Mouse (Mus musculus) CH12.LX (cell line): Measurements from ENCODE around the gene Krtap1-3. TPM values are rescaled to one million over a fixed set of nuclear protein-coding genes. Genes with fewer than 3 reads are reported as not detected.

Source experiments
- DNase-seq: peaks from one replicate; pipeline ENCODE4 v3.0.0-alpha.2; 2013; ENCODE audit errors: extremely low read depth
- H3K27ac ChIP-seq: 2 replicates; pipeline ENCODE4 v1.5.1; 2012; ENCODE audit warnings: low read depth, mild to moderate bottlenecking, control low read depth, moderate library complexity; ENCODE audit not compliant: insufficient read depth
- H3K27me3 ChIP-seq: replicated peaks from 2 replicates; pipeline ENCODE3; 2012; ENCODE audit warnings: inconsistent platforms
- H3K36me3 ChIP-seq, 2 experiments: replicated peaks in 1 of 2; 2 replicates each; pipeline versions ENCODE3 to v1.6.1; 2012; ENCODE audit warnings: inconsistent platforms in 1 of 2, low read length in 1 of 2, mild to moderate bottlenecking in 1 of 2, mixed read lengths in 1 of 2, moderate library complexity in 1 of 2; ENCODE audit not compliant: control insufficient read depth in 1 of 2, insufficient read depth in 1 of 2
- H3K4me1 ChIP-seq, 2 experiments: 2 replicates each; pipeline ENCODE4 v1.6.1; 2012; ENCODE audit warnings: inconsistent platforms in 1 of 2, moderate library complexity in 1 of 2; ENCODE audit not compliant: insufficient read depth in 2 of 2, control insufficient read depth in 1 of 2
- H3K4me2 ChIP-seq: 2 replicates; pipeline ENCODE4 v1.6.1; 2012; ENCODE audit warnings: low read depth, mild to moderate bottlenecking, control low read depth; ENCODE audit not compliant: poor library complexity, insufficient read depth, severe bottlenecking
- H3K4me3 ChIP-seq, 3 experiments: fragments of 150-350 bp in 1 of 3; sonication (generic) in 1 of 3; replicated peaks in 1 of 3; 2 replicates each; pipeline versions ENCODE3 to v1.5.1; 2011 to 2012; ENCODE audit warnings: low read depth in 2 of 3, low read length in 2 of 3, mild to moderate bottlenecking in 2 of 3, moderate library complexity in 2 of 3, control low read depth in 1 of 3, improper control_type of control experiment in 1 of 3, inconsistent platforms in 1 of 3, mixed read lengths in 1 of 3; ENCODE audit not compliant: poor library complexity in 1 of 3
- H3K79me2 ChIP-seq: replicated peaks from 2 replicates; pipeline ENCODE4 v1.6.1; 2012; ENCODE audit warnings: mild to moderate bottlenecking, moderate library complexity; ENCODE audit not compliant: control insufficient read depth, poor library complexity, insufficient read depth, severe bottlenecking; ENCODE audit errors: extremely low read depth
- H3K9ac ChIP-seq: 2 replicates; pipeline ENCODE4 v1.6.1; 2012; ENCODE audit warnings: low read depth, mild to moderate bottlenecking, control low read depth, moderate library complexity; ENCODE audit not compliant: insufficient read depth
- H3K9me3 ChIP-seq: replicated peaks from 2 replicates; pipeline ENCODE3; 2012; ENCODE audit warnings: low read length, inconsistent platforms, mixed read lengths
- BHLHE40 ChIP-seq: IDR thresholded peaks from 2 replicates; pipeline ENCODE4 v1.6.1; 2011; ENCODE audit warnings: mild to moderate bottlenecking, low read depth, low read length, improper control_type of control experiment
- CHD2 ChIP-seq: IDR thresholded peaks from 2 replicates; pipeline ENCODE4 v1.6.1; 2011; ENCODE audit warnings: low read length, improper control_type of control experiment
- CTCF ChIP-seq, 2 experiments: IDR thresholded peaks in 1 of 2; conservative IDR thresholded peaks in 1 of 2; 2 replicates each; pipeline ENCODE4 v1.5.1; 2011 to 2012; ENCODE audit warnings: low read depth in 2 of 2, low read length in 2 of 2, improper control_type of control experiment in 1 of 2, inconsistent platforms in 1 of 2, mild to moderate bottlenecking in 1 of 2, moderate library complexity in 1 of 2
- ELF1 ChIP-seq: IDR thresholded peaks from 2 replicates; pipeline ENCODE4 v1.6.1; 2014; ENCODE audit warnings: low read depth, mild to moderate bottlenecking, inconsistent platforms, low read length, improper control_type of control experiment
- GABPA ChIP-seq: IDR thresholded peaks from 2 replicates; pipeline ENCODE4 v1.6.1; 2012; ENCODE audit warnings: low read depth, low read length, improper control_type of control experiment, inconsistent platforms; ENCODE audit not compliant: insufficient replicate concordance
- HCFC1 ChIP-seq: IDR thresholded peaks from 2 replicates; pipeline ENCODE4 v1.6.1; 2012; ENCODE audit warnings: low read depth, mild to moderate bottlenecking, inconsistent platforms, low read length, improper control_type of control experiment
- JUN ChIP-seq: IDR thresholded peaks from 2 replicates; pipeline ENCODE4 v1.6.1; 2011; ENCODE audit warnings: low read depth, mild to moderate bottlenecking, low read length, improper control_type of control experiment, moderate library complexity; ENCODE audit not compliant: insufficient read depth
- JUND ChIP-seq: conservative IDR thresholded peaks from 2 replicates; pipeline ENCODE4 v1.6.1; 2011; ENCODE audit warnings: low read depth, low read length, improper control_type of control experiment
- KAT2A ChIP-seq: IDR thresholded peaks from 2 replicates; pipeline ENCODE4 v1.6.1; 2012; ENCODE audit warnings: low read length, improper control_type of control experiment, inconsistent platforms; ENCODE audit not compliant: insufficient replicate concordance
- MAFK ChIP-seq: IDR thresholded peaks from 2 replicates; pipeline ENCODE4 v1.6.1; 2011; ENCODE audit warnings: low read length, improper control_type of control experiment; ENCODE audit not compliant: insufficient replicate concordance
- MAX ChIP-seq: IDR thresholded peaks from 2 replicates; pipeline ENCODE4 v1.6.1; 2011; ENCODE audit warnings: low read length, improper control_type of control experiment
- MYC ChIP-seq: IDR thresholded peaks from 2 replicates; pipeline ENCODE4 v1.6.1; 2011; ENCODE audit warnings: low read depth, mild to moderate bottlenecking, improper control_type of control experiment, low read length
- NELFE ChIP-seq: IDR thresholded peaks from 2 replicates; pipeline ENCODE4 v1.6.1; 2011; ENCODE audit warnings: low read depth, low read length, improper control_type of control experiment
- NRF1 ChIP-seq: IDR thresholded peaks from 2 replicates; pipeline ENCODE4 v1.6.1; 2014; ENCODE audit warnings: low read depth, mild to moderate bottlenecking, inconsistent platforms, low read length, improper control_type of control experiment, moderate library complexity
- PAX5 ChIP-seq: IDR thresholded peaks from 2 replicates; pipeline ENCODE4 v1.6.1; 2012; ENCODE audit warnings: low read length, inconsistent platforms, mixed read lengths
- SMC3 ChIP-seq: IDR thresholded peaks from 2 replicates; pipeline ENCODE4 v1.6.1; 2011; ENCODE audit warnings: low read depth, low read length, improper control_type of control experiment
- TBP ChIP-seq: conservative IDR thresholded peaks from 2 replicates; pipeline ENCODE4 v1.6.1; 2011; ENCODE audit warnings: low read depth, low read length, improper control_type of control experiment
- TCF12 ChIP-seq: IDR thresholded peaks from 2 replicates; pipeline ENCODE4 v1.6.1; 2014; ENCODE audit warnings: low read depth, mild to moderate bottlenecking, inconsistent platforms, low read length, improper control_type of control experiment
- USF1 ChIP-seq: IDR thresholded peaks from 2 replicates; pipeline ENCODE4 v1.6.1; 2014; ENCODE audit warnings: low read depth, mild to moderate bottlenecking, inconsistent platforms, low read length, improper control_type of control experiment
- USF2 ChIP-seq: conservative IDR thresholded peaks from 2 replicates; pipeline ENCODE4 v1.6.1; 2011; ENCODE audit warnings: low read depth, low read length, improper control_type of control experiment
- ZKSCAN1 ChIP-seq: IDR thresholded peaks from 2 replicates; pipeline ENCODE4 v1.6.1; 2012; ENCODE audit warnings: low read depth, inconsistent platforms, low read length, improper control_type of control experiment, borderline replicate concordance
- ZMIZ1 ChIP-seq: IDR thresholded peaks from 2 replicates; pipeline ENCODE4 v1.6.1; 2012; ENCODE audit warnings: low read depth, mild to moderate bottlenecking, inconsistent platforms, low read length, improper control_type of control experiment
- ZNF384 ChIP-seq: IDR thresholded peaks from 2 replicates; pipeline ENCODE4 v1.6.1; 2012; ENCODE audit warnings: low read depth, low read length, improper control_type of control experiment, inconsistent platforms
- dilution Hi-C: fragments of 300-500 bp; cut with MboI; formaldehyde crosslinking; loops from 2 replicates; pipeline ENCODE4 v1.14.3; 2020; ENCODE audit warnings: low sequenced_read_pairs; ENCODE audit not compliant: extremely low pct_unique_long_range_greater_than_20kb, extremely low pct_ligation_motif_present
- in situ Hi-C: fragments of 300-500 bp; cut with MboI; formaldehyde crosslinking; loops from 3 replicates; pipeline ENCODE4 v1.14.3; 2019; ENCODE audit warnings: low sequenced_read_pairs, low pct_ligation_motif_present, low pct_unique_long_range_greater_than_20kb, mixed read lengths
- polyA plus RNA-seq: library from polyadenylated mRNA; unstranded; fragments of >175 nt; gene quantifications from 2 replicates; pipeline ENCODE4 v1.2.1, GENCODE M21; 2012; ENCODE audit warnings: low read depth; ENCODE audit not compliant: insufficient read length
- total RNA-seq, 2 experiments: library from RNA; depleted of rRNA; stranded (reverse); fragments of 300-350 nt in 1 of 2; fragments of >200 nt in 1 of 2; gene quantifications; 2 replicates each; pipeline ENCODE4 v1.2.3; 2012 to 2014

Krtap1-3 gene
- not detected in 2 replicates for total RNA-seq (2012; rRNA removed)
- total RNA-seq (2014; rRNA removed), result not detected in 2 replicates
- polyA plus RNA-seq, result not detected in 2 replicates

- Histone ChIP-seq H3K27ac (no peak within 1 kb of the TSS), H3K36me3 (no peaks in the 10 kb centered on the region), H3K9me3 (no peaks in the 10 kb centered on the region), H3K4me2 (no peak within 1 kb of the TSS), H3K4me3 (no peak within 1 kb of the TSS), H3K27me3 (peaks cover 80% of the 10 kb centered on the region), H3K79me2 (no peaks in the 10 kb centered on the region), H3K4me1 (no peaks in the 10 kb centered on the region), H3K9ac (no peak within 1 kb of the TSS)
- dilution Hi-C loops (no loop called here), in situ Hi-C loops (no loop called here)
- DNase-seq, result no peak
- TF ChIP-seq ZMIZ1 (no peak), GABPA (no peak), MAX (no peak), CHD2 (no peak), BHLHE40 (no peak), CTCF (conservative IDR thresholded peaks at IDR 0.05 in 1 of 2, IDR thresholded peaks at IDR 0.05 in 1 of 2; ENCODE audit: low read depth in 2 of 2, low read length in 2 of 2) (no peak), MYC (no peak), HCFC1 (no peak), PAX5 (no peak), KAT2A (no peak), USF2 (no peak), SMC3 (no peak), ELF1 (no peak), MAFK (no peak), JUN (no peak), TCF12 (no peak), TBP (no peak), NRF1 (no peak), ZNF384 (no peak), ZKSCAN1 (no peak)
- TF ChIP-seq, all 38 proteins: peak for 0
Measured at GRCm38 (mm10) chr11:99590981-99591380, at the start of gene Krtap1-3. Krtap1-3 (minus strand) TSS chr11:99591339.

GRCm38 (mm10) chr11:99640926-99641325 lies 49.8 kb upstream of the Krtap1-3 start:
- Histone ChIP-seq H3K79me2 (no peaks in the 10 kb centered on the region), H3K4me1 (peaks cover 0 to 5% of the 10 kb centered on the region in 2 experiments; a peak in 1 of 4 replicates), H3K9ac (no peak overlapping the region)

More at GRCm38 (mm10) chr11:99640926-99641325, 49.8 kb upstream of the Krtap1-3 start:
- no peaks in the 10 kb centered on the region for H3K36me3 ChIP-seq
- H3K4me2 ChIP-seq, result no peak overlapping the region
- TF ChIP-seq CTCF (conservative IDR thresholded peaks at IDR 0.05 in 1 of 2, IDR thresholded peaks at IDR 0.05 in 1 of 2; ENCODE audit: low read depth in 2 of 2, low read length in 2 of 2) (no peak), MAX (no peak), ZKSCAN1 (no peak), NRF1 (no peak), JUND (no peak), CHD2 (no peak), ZNF384 (no peak), NELFE (no peak), USF1 (no peak), TBP (no peak)
- in situ Hi-C loops (no loop called here), dilution Hi-C loops (no loop called here)
- H3K9me3 ChIP-seq, result no peaks in the 10 kb centered on the region
- no peak overlapping the region for H3K27ac ChIP-seq
- no peak overlapping the region for H3K4me3 ChIP-seq
- H3K27me3 ChIP-seq, result peaks cover 72% of the 10 kb centered on the region
- DNase-seq, result no peak
